Mouse (Mus musculus): ENCODE measurements around the gene Ska3.

Ska3 gene

DNA sequence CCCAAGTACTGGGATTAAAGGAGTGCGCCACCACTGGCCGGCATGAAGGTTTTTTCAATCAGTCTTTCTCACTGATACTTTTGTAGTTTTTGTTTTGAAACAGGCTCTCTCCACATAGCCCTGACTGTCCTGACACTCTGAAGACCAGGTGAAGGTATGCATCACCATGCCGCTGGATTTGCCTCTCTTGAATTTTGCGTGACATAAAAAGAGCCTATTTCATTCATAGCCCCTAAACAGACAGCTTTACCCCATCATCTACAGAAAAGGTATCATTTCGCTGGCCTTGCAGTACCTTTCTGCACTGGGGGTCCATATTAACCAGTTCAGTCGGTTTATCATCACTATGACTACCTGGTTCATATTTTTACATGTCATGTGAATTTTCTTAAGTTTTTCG lies 28.4 kb downstream of the Ska3 start:
- no peak for DNase-seq (ENCODE audit: low spot score in 2 of 2)

DNA sequence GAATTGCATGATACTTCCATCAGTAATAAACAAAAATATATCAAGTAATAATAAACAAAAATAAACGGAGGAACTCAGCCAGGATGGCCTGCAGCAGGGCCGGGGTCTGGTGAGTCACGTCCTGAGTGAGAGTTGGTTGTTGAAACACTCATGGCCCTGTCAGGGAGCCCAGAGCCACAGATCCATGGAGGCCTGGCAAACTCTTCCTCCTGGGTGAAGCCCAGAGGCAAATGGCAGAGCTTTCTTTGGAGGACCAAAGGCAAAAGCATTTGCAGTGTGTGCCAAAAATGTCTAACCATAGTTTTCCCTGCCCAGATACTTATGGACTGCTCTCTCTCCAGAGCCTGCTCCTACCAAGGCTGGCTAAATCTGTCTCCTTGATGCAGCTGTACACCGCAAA lies 34.8 kb downstream of the Ska3 start:
- DNase-seq (ENCODE audit: low spot score in 2 of 2): no peak

DNA sequence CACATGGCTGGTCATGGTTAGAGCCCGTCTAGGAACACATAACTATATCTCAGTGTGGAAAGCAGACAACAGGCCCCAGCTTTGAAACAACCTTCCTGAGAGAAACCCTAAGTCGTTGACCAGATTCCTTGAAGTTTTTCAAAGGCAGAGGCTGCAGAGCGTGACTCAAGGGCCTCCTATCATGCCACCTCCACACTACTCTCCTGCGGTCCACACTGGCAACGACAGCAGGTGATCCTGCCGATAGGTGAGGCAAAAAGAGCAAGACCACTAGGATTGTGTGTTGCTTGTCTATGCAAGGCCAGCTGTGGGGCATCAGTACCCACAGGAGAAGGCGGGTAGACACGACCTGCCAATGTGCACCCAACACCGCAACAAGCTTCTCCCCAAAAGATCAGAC lies 36.2 kb downstream of the Ska3 start:
- DNase-seq (ENCODE audit: low spot score in 2 of 2): no peak

DNA sequence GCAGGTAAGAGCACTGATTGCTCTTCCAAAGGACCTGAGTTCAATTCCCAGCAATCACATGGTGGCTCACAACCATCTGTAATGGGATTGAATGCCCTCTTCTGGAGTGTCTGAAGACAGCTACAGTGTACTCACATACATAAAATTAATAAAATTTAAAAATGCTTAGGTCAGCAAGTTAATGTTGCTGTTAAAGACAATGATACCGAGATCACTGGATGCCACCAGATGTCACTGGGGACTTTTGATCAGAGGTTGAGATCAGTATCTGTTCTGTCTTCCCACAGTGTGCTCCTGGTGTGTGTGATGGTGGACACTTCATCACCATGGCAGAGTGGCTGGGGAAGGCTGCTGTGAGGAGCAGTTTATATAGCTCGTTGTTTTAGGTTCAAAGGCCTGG lies 36.7 kb downstream of the Ska3 start:
- DNase-seq (ENCODE audit: low spot score in 2 of 2): no peak

DNA sequence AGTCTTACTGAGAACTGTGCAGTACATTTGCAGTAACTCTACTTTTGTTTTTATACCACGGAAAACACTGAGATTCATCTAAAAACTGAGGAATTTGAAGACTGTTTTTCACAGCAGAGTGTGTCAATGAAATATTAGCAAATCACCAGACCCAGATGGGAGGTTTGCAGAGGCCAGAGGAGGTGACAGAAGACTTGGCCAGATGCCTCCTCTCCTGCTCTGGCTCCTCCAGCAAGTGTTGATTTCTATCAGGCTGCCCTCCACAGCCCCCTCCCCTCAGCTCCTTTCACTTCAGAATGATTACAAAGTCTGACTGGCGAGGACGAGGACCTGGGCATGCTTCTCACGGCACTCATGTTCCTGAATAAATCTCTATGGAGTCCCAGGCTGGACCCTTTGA lies 38.6 kb downstream of the Ska3 start:
- DNase-seq (ENCODE audit: low spot score in 2 of 2): no peak

DNA sequence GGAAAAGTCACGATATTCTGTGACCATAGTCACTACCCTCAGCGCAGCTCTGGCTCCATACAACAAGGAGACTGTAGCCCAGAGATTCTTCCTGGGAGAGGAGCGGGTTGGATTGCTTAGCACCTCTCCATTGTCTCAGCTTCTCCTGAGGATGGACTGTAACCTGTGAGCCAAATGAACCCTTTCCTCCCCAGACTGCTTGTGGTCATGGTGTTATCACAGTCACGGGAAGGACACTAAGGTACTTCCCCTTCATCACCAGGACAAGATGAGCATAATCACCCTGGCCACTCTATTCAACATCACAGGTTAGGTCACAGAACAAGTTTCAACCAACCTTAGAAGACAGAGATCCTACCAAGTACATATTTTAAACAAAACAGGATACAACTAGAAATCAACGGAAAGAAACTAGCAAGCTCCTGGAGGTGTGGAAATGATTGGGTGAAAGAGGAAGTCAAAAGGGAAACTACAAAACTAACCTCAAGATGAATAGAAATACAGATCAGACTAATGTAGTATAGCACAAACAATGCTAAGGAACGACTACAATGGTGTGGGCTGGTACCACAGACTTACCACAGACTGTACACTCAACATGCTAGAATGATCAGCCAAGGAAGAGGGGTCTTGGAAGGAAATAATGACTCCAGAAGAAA lies 53.7 kb downstream of the Ska3 start:
- DNase-seq (ENCODE audit: low spot score in 2 of 2): no peak

DNA sequence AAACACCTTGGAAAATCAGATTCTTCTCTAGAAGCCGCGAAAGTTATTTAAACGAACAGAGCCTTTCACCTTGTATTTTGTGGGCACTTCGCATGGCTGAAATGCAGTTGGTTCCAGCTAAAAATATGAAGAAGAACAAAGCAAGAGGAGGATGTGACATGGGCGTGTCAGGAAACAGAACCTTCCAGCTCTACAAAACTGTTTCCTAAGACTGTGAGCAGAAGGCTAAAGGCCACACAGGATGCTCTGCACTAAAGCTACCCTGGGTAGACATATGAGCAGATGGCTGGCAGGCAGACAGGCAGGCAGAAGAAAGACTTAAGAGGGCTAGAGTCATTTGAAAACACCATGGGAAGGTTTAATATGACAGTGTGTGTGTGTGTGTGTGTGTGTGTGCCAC lies 56.9 kb downstream of the Ska3 start:
- DNase-seq (ENCODE audit: low spot score in 2 of 2): no peak

DNA sequence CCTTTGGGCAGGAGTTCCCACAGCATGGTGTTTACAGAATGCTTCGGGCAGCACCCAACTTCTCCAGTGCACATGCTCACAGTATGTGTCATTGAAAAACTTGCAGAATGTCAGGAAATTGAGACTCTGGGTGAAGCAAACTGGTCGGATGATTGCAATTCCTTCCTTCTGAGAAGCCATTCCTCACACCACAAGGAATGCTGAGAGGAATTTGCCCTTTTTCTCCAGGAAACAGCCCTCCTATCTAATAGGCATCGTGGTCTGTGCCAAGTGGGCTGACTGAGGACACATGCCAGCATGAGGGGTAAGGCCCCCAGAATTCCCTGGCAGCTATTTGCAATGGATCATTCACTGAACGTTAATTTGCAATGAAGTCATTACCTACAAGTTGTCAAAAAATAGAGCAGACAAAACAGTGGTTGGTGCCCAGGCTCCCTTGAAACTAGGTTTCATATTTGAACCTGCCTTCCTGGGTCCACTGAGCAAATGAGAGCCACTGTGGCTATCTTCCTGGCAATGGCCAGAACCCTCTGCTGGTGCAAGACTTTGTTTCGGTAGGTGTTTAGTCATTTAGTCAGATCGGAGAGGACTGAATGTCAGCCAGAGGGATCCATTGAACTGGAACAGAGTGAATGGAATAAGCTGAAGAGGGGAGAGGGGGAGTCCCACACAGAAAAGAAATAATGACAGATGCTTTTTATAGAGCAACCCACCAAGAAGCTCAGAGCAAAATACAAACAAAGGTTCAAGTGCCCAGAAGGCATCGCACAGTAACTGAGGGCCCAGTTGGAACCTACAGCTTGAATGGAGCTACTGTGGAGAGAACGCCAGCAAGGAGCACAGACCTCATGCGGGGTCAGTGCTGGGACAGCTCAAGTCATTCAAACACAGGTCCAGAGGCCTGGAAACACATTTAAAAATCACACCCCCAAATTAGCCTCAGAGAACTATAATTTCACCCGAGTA lies 65.3 kb downstream of the Ska3 start:
- DNase-seq (ENCODE audit: low spot score in 2 of 2): no peak

DNA sequence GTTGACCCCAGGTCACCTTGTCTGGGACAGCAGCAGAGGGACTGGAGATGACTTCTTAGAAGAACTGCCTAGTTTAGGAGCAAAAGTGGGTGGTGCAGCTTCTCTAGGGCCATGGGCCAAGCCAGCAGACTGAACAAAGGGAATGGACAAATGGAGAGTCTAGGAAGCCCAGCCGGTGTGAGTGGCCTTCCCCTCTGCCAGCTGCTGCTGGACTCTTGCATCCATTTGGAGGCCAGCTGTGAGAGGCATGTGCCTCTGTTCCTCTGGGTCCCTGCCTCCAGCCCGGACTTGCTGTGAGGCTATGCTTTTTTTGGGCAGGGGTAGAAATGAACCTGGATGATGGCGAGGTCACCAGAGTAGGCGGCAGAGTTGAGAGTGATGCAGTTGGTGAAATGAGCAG lies 67.7 kb downstream of the Ska3 start, which contains the start of gene Lats2:
Lats2 (minus strand) TSS at position 152 of the 400 bp plus-strand sequence.
- DNase-seq (ENCODE audit: low spot score in 2 of 2): no peak
